Mouse (Mus musculus) embryonic stem cell, embryonic (primary cell): ENCODE data around the gene Foxb1.

Source experiments
- CTCF ChIA-PET, 4 experiments: fragments of 300-600 bp in 2 of 4; fragments of 350-600 bp in 2 of 4; sonication (Branson Sonifier 250); formaldehyde crosslinking; loops; one replicate each; lab custom pipeline; 2022; ENCODE audit warnings: inconsistent platforms in 2 of 4; lab: Charles Lee
- POLR2A ChIA-PET, 4 experiments: fragments of 300-600 bp in 2 of 4; fragments of 350-600 bp in 2 of 4; sonication (Branson Sonifier 250); formaldehyde crosslinking; loops; one replicate each; lab custom pipeline; 2022; ENCODE audit warnings: antibody characterized with exemption in 4 of 4, inconsistent platforms in 1 of 4; lab: Charles Lee

Gene Foxb1

GRCm38 (mm10) chr9:69761569-69761968 is 829 bp upstream of the Foxb1 start:
- CTCF ChIA-PET, result no interaction called here
- POLR2A ChIA-PET, result interaction anchor here in 2 of 4 experiments (0.9 to 3.7 kb wide), 3 partner anchors 8 to 470 kb away, joined by 3 to 19 read pairs (median 3); no protein-coding TSS in a partner anchor

GRCm38 (mm10) chr9:69759721-69760221 is 969 bp downstream of the Foxb1 start:
- ChIA-PET POLR2A (interaction anchor here in 3 of 4 experiments (0.5 to 3.7 kb wide), 4 partner anchors 10 to 356 kb away, joined by 3 to 19 read pairs (median 5); no protein-coding TSS in a partner anchor), CTCF (interaction anchor here (0.5 to 1.3 kb wide), 5 partner anchors 9 to 157 kb away, joined by 3 to 5 read pairs (median 3); no protein-coding TSS in a partner anchor)

GRCm38 (mm10) chr9:69758946-69759615 is 1.7 kb downstream of the Foxb1 start:
- CTCF ChIA-PET, result interaction anchor here in 2 of 4 experiments (0.5 to 1.3 kb wide), 2 partner anchors 11 to 97 kb away, joined by 3 to 4 read pairs; no protein-coding TSS in a partner anchor
- POLR2A ChIA-PET, result interaction anchor here in 3 of 4 experiments (0.5 to 3.7 kb wide), 4 partner anchors 10 to 356 kb away, joined by 3 to 19 read pairs (median 4); no protein-coding TSS in a partner anchor

GRCm38 (mm10) chr9:69758506-69758905 is 2.2 kb downstream of the Foxb1 start:
- CTCF ChIA-PET, result interaction anchor here in 3 of 4 experiments (0.5 to 0.7 kb wide), 3 partner anchors 10 to 502 kb away, joined by 3 to 4 read pairs (median 3); no protein-coding TSS in a partner anchor

GRCm38 (mm10) chr9:69757254-69757653 is 3.5 kb downstream of the Foxb1 start:
- POLR2A ChIA-PET, result no interaction called here
- CTCF ChIA-PET, result no interaction called here

More at GRCm38 (mm10) chr9:69758506-69758905, 2.2 kb downstream of the Foxb1 start:
- POLR2A ChIA-PET, result interaction anchor here in 1 of 4 experiments (0.9 to 3.7 kb wide), 3 partner anchors 9 to 11 kb away, joined by 3 to 19 read pairs (median 3); no protein-coding TSS in a partner anchor

- POLR2A ChIA-PET, result interaction anchor here in 1 of 4 experiments (0.7 kb wide), 1 partner anchor 570 kb away, joined by 3 read pairs; no protein-coding TSS in a partner anchor
- CTCF ChIA-PET, result interaction anchor here in 2 of 4 experiments (0.6 kb wide), 2 partner anchors 10 to 277 kb away, joined by 3 to 4 read pairs; no protein-coding TSS in a partner anchor
Observed at GRCm38 (mm10) chr9:69756456-69756855, 4.3 kb downstream of the Foxb1 start.

- CTCF ChIA-PET, result interaction anchor here in 1 of 4 experiments (0.6 kb wide), 1 partner anchor 11 kb away, joined by 4 read pairs; no protein-coding TSS in a partner anchor
- POLR2A ChIA-PET, result interaction anchor here in 1 of 4 experiments (0.7 kb wide), 1 partner anchor 570 kb away, joined by 3 read pairs; no protein-coding TSS in a partner anchor
Observed at GRCm38 (mm10) chr9:69756041-69756440, 4.7 kb downstream of the Foxb1 start.

- CTCF ChIA-PET, result interaction anchor here in 1 of 4 experiments (0.7 kb wide), 1 partner anchor 1939 kb away, joined by 5 read pairs; no protein-coding TSS in a partner anchor
- POLR2A ChIA-PET, result no interaction called here
Observed at GRCm38 (mm10) chr9:69755157-69755556, 5.6 kb downstream of the Foxb1 start.

- CTCF ChIA-PET, result no interaction called here
- POLR2A ChIA-PET, result no interaction called here
Observed at GRCm38 (mm10) chr9:69754712-69755111, 6.0 kb downstream of the Foxb1 start.

GRCm38 (mm10) chr9:69754291-69754690 is 6.4 kb downstream of the Foxb1 start:
- ChIA-PET POLR2A (interaction anchor here in 1 of 4 experiments (0.9 kb wide), 1 partner anchor 16 kb away, joined by 3 read pairs; no protein-coding TSS in a partner anchor), CTCF (no interaction called here)

GRCm38 (mm10) chr9:69747971-69748370 is 12.8 kb downstream of the Foxb1 start:
- POLR2A ChIA-PET, result interaction anchor here in 1 of 4 experiments (1.7 kb wide), 1 partner anchor 11 kb away, joined by 3 read pairs; no protein-coding TSS in a partner anchor
- CTCF ChIA-PET, result interaction anchor here (0.6 to 2.1 kb wide), 9 partner anchors 9 to 163 kb away, joined by 3 to 13 read pairs (median 4); no protein-coding TSS in a partner anchor

- CTCF ChIA-PET, result interaction anchor here in 2 of 4 experiments (0.7 to 1.4 kb wide), 3 partner anchors 66 to 226 kb away, joined by 3 to 4 read pairs (median 3); no protein-coding TSS in a partner anchor
- POLR2A ChIA-PET, result interaction anchor here in 1 of 4 experiments (0.5 kb wide), 1 partner anchor 46 kb away, joined by 4 read pairs; no protein-coding TSS in a partner anchor
Observed at GRCm38 (mm10) chr9:69728736-69729135, 32.0 kb downstream of the Foxb1 start.

- CTCF ChIA-PET, result no interaction called here
Observed at GRCm38 (mm10) chr9:69718431-69718830, 42.3 kb downstream of the Foxb1 start.

GRCm38 (mm10) chr9:69716364-69716763 is 44.4 kb downstream of the Foxb1 start:
- POLR2A ChIA-PET, result interaction anchor here in 2 of 4 experiments (0.6 to 0.8 kb wide), 2 partner anchors 37 to 121 kb away, joined by 3 read pairs; no protein-coding TSS in a partner anchor
- CTCF ChIA-PET, result no interaction called here

More at GRCm38 (mm10) chr9:69718431-69718830, 42.3 kb downstream of the Foxb1 start:
- POLR2A ChIA-PET, result no interaction called here

- CTCF ChIA-PET, result interaction anchor here in 1 of 4 experiments (1.3 kb wide), 1 partner anchor 53 kb away, joined by 3 read pairs; no protein-coding TSS in a partner anchor
- POLR2A ChIA-PET, result interaction anchor here in 1 of 4 experiments (0.8 kb wide), 1 partner anchor 38 kb away, joined by 3 read pairs; no protein-coding TSS in a partner anchor
Observed at GRCm38 (mm10) chr9:69715445-69715844, 45.3 kb downstream of the Foxb1 start.

GRCm38 (mm10) chr9:69714346-69714745 is 46.4 kb downstream of the Foxb1 start:
- ChIA-PET CTCF (interaction anchor here in 1 of 4 experiments (1.3 kb wide), 1 partner anchor 52 kb away, joined by 3 read pairs; no protein-coding TSS in a partner anchor), POLR2A (no interaction called here)

- ChIA-PET CTCF (interaction anchor here in 1 of 4 experiments (0.7 to 1.0 kb wide), 2 partner anchors 51 to 102 kb away, joined by 3 read pairs; no protein-coding TSS in a partner anchor), POLR2A (no interaction called here)
Observed at GRCm38 (mm10) chr9:69713577-69714327, 47.0 kb downstream of the Foxb1 start.
